Mouse (Mus musculus) megakaryocyte, adult 5-6 weeks (primary cell): Measurements from ENCODE around the gene Lrrc26. TPM values are rescaled to one million over a fixed set of nuclear protein-coding genes. Genes with fewer than 3 reads are reported as not detected.
"Not testable (repeated sequence)": the region's sequence is repeated elsewhere in the genome, so short reads cannot be mapped to it uniquely, and the experiment has no call there.

Source experiments
- ATAC-seq: 2 replicates; pipeline ENCODE4 v1.8.0; 2016; ENCODE audit warnings: mild to moderate bottlenecking, inconsistent platforms; ENCODE audit not compliant: poor library complexity, severe bottlenecking
- total RNA-seq, 2 experiments: library from RNA; stranded (forward) in 1 of 2; stranded (reverse) in 1 of 2; fragments of 153-499, 151-499 nt in 1 of 2; fragments of 221-1000, 200-1000 nt in 1 of 2; gene quantifications; 2 replicates each; pipeline versions ENCODE4 v1.2.3 to v1.2.4; 2015 to 2017

Gene Lrrc26
- total RNA-seq (2015) (not detected in 2 replicates), total RNA-seq (2017) (not detected in 2 replicates)

DNA sequence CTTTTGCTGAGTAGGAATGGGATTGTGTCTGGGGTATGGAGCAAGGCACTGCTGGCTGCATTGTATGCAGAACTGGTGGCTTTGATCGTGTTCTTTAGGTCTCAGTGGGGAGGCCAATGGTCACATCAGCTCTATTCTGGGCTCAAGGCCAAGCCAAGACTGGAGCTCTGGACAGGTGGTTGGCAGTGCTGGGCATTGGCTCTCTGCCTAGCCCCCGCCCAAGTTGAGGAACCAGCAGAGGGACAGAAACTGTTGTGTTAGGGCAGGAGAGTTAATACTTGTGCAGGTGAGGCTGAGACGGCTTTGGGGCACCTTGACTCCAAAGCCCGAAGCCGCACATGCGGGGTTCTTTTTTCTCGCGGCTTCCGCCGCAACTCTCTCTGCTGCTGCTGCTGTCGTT is at the start of gene Lrrc26:
Gene Lrrc26 (plus strand): TSS at position 265 of the 400 bp plus-strand sequence.
- no peak for ATAC-seq

DNA sequence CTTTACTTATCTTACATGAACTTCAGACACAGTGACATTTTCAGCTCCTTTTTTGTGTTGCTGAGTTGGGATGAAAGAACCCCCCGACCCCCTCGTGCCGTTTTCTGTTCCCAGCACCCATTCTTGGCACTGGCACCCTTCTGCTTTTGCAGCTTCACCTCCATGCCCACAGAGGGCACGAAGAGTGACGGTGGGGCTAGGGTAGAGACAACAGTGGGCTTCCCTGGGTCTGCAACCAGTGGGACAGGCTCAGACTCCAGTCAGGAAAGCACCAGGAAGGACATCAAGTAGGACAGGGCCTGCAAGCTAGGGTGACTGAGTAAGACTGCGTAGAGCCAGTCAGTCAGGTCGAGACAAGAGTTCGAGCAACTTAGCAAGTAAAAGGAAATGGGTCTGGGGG is 49.4 kb upstream of the Lrrc26 start:
- ATAC-seq = no peak

DNA sequence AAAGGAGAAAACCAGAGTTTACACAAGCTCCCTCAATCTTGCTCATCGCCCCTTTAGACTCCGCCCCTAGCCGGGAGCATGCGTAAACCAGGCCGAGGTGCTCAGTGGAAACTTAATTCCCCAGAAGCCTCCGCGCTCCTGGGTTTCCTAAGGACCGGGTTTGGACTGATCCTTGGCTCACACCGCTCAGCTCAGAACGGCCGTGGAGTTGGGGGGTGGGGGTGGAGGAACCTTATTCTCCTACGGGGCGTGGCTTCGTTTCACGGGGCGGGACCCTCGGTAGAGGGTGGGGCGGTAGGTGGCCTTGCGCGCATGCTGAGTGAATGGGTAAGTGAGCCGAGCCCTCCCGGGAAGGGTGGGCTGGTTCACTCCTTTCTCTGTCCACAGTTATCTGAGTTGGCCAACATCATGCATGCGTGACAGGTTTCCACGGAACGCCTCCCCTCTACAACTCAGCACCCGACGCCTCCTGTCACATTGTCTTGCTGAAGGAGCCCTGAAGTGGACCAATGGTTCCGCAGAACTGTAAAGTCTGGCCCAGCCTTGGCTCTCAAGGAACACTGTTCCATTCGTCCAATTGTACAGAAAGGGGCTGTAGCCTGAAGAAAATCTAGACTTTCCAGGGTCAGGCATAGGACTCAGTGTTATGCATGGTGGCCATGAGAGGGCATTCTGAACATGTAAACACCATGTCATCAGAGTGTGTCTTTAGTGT is 48.8 kb upstream of the Lrrc26 start:
- peak; percentile 51 for ATAC-seq

DNA sequence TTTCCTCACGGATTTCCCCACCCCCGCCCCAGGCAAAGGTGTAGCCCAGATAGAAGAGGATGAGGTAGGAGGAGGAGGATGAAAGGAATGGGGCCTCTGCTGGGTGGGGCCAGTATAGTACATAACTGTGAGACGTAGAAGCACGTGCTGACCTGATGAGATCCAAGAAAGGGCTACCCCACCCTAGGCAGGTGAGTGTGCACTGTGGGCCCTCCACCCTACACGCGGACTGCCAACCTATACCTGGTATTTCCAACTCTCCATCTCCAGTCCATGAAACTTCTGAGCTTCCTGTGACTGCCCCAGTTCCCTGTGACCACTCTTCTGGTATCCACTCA is 48.3 kb upstream of the Lrrc26 start:
- ATAC-seq = no peak

DNA sequence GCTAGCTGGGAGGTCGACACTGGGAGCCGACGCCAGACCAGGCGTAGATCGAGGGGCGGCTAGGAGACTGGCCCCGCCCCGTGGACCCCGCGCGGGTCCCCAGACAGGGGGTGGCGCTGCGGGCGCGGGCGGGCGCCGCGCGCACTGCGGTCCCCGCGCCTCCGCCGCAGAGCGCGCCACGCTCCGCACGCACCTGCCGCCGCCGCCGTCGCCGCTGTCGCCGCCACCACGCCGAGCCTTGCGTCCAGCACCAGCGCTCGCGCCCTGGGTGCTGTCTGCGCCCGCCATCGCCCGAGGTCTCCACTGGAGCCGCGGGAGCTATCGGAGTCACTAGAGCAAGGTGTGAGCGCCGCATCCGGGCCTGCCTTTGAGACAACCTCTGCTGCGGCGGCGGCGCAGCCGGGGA is 47.6 kb upstream of the Lrrc26 start, which contains the start of the genes Rnf208 and Cysrt1:
Gene Rnf208 (plus strand): TSS at position 155 of the 406 bp plus-strand sequence.
Gene Cysrt1 (minus strand): TSS at position 352 of the 406 bp plus-strand sequence.
- ATAC-seq = no peak

DNA sequence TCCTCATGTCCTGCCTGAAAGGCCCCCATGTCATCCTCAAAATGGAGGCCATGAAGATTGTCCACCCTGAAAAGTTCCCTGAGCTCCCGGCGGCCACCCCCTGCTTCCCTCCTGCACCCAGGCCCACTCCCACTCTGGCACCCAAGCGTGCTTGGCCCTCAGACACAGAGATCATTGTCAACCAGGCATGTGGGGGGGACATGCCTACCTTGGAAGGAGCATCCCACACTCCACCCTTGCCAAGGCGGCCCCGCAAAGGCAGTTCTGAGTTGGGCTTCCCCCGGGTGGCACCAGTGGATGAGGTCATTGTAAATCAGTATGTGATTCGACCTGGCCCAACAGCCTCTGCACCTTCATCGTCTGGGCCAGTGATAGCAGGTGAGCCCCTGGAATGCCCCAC is 46.4 kb upstream of the Lrrc26 start:
- ATAC-seq = no peak

DNA sequence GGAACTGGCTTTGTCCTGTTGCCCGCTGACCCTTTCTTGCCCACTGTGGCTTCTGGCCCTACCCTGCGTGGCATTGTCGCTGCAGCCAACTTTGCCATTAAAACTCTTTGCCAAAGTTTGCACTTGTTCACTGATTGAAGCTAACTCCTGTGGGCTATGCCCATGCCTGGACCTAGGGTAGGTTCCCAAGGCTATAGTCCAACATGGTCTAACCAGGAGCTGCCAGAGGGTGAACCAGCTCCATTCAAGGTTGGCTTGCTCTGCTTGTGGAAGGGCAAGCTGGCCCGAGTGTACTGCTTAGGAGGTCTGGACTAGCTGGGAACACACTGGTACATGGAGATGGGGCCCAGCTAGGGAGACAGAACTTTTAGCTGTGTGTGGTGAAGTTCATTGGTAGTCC is 45.6 kb upstream of the Lrrc26 start:
- ATAC-seq = no peak

DNA sequence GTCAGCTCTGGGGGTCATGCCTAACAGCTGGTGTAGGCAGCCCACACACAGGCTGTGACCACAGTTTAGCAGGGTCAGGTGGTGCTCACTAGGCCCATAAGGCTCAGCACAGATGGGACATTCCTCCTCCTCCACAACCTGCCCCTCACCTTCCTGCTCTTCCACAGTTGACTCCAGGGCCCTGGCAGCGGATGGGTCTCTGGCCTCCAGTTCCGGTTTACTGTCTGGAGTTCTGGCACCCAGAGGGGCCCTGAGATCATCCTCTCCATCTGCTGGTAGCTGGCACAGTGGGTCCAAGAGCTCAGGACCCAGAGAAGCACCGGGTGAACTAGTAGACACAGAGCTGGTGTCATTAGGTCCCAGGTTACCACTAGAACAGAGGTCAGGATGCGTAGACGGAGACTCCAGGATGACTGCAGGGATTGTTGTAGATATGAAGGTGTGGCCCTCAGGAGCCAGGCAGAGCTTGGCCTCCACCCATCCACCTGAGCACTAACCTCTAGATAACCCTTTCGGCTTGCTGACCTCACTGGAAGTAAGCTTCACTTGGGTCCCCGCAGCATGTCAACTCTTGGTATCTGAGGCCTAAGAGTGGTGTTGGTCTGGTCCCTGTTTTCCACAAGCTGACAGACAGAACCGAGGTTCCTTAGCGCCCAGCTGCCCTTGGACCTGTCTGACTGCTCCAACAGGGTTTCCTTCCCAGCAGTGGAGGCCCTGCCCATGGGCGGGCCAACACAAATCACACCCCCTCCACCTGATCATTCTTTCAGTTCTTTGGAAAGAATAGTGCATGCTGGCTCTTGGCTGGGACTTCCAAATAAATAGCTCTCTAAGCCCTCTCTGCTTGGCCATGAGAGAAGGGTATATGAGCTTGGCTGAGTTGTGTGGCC is 43.3 kb upstream of the Lrrc26 start, which contains the start of gene AL732309.1:
Gene AL732309.1 (minus strand): TSS at position 681 of the 890 bp plus-strand sequence.
- no peak for ATAC-seq

DNA sequence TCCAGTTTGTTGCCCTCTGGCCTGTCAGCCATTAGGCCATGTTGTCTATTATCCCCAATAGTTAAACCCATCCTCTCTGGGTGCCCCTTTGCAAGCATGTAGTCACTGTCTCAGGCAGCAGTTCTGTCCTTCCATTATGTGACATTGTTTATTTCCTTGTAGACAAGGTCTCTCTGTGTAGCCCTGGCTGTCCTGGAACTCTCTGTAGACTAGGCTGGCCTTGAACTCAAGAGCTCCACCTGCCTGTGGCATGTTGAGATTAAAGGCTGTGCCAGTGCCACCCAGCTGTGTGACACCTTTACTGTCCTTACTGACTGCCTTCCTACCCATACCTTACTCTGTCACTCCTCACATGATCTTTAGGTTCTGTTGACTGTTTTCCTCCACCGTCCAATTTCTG is 37.4 kb upstream of the Lrrc26 start:
- no peak for ATAC-seq

DNA sequence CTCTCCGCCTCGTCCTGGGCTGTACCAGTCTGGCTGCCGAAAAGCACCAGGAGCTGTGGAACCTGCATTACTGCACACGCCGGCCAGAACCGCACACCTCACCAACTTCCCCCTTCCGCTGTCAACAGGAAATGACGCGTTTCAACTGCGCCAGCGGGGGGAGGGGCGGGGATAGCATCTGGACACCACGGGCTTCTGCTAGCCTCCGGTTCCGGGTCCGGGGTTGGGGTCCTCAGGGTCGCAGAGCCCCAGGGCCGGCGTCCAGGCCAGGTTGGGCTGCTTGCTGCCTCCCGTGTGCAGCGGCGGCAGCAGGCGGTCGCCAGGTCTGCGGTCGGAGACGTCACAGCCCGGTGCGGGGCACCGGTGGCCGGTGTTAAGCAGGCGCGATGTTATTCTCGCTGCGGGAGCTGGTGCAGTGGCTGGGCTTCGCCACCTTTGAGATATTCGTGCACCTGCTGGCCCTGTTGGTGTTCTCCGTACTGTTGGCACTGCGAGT is 34.4 kb upstream of the Lrrc26 start, which contains the start of gene Tmem203:
Gene Tmem203 (plus strand): TSS at position 156 of the 496 bp plus-strand sequence.
- peak; percentile 97 for ATAC-seq

DNA sequence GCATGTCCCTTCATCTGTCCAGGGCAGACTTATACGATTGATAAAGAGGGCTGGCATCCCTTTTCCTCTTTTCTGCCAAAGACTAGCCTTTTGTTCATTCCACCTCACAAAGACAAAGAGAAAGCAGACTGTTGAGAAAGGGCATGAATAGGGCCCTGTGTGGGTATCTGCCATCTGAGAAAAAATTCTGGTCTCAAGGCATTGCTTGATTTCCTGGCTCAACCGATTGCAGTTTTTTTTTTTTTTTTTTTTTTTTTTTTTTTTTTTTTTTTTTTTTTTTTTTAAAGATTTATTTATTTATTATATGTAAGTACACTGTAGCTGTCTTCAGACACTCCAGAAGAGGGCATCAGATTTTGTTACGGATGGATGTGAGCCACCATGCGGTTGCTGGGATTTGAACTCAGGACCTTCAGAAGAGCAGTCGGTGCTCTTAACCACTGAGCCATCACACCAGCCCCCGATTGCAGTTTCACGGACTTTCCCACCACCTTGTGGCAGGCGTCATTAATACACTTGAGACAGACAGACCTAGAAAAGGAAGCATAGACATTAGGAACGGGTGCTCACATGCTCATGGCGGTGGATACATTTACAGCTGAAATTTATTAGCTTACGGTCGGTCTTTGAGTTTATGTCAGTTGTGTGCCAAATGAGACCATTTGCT is 33.1 kb upstream of the Lrrc26 start:
- ATAC-seq = not testable (repeated sequence)

DNA sequence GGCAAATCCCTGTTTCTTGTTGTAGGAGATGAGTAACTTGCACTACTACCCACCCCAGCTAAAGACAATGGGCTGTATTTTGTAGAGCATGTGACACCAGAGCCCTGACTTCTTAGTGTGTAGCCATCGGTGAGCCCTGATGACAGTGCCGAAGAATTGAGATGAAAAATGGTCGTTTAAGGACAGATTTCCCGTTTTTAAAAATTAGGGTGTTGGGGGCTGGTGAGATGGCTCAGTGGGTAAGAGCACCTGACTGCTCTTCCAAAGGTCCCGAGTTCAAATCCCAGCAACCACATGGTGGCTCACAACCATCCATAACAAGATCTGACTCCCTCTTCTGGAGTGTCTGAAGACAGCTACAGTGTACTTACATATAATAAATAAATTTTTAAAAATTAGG is 32.5 kb upstream of the Lrrc26 start:
- not testable (repeated sequence) for ATAC-seq

DNA sequence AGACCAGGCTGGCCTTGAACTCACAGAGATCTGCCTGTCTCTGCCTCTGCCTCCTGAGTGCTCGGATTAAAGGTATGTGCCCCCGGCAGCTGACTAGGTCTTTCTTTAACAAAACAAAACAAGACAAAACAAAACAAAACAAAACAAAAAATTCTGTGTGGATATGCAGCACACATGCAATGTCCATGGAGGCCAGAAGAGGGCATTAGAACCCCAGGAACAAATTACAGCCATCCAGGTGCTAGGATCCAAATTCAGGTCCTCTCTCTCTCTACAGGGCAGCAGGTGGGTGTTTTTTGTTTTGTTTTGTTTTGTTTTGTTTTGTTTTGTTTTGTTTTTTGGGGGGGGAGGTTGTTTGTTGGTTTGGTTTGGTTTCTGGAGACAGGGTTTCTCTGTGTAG is 30.8 kb upstream of the Lrrc26 start:
- ATAC-seq = no peak

DNA sequence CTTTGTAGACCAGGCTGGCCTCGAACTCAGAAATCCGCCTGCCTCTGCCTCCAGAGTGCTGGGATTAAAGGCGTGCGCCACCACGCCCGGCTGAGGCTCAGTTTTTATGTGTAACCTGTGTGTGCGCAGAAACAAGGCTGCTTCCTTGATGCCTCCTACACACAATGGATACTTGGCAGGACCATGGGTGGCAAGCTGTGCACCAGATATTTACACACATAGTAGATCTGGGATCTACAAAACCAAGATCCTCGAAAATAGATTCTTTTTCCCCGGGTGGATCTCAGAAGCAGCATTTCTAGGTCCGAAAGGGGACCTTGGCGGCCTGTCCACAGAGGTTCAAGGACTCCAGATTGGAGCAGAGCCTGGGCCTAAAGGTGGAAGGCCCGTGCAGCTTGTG is 27.8 kb upstream of the Lrrc26 start:
- ATAC-seq = no peak

DNA sequence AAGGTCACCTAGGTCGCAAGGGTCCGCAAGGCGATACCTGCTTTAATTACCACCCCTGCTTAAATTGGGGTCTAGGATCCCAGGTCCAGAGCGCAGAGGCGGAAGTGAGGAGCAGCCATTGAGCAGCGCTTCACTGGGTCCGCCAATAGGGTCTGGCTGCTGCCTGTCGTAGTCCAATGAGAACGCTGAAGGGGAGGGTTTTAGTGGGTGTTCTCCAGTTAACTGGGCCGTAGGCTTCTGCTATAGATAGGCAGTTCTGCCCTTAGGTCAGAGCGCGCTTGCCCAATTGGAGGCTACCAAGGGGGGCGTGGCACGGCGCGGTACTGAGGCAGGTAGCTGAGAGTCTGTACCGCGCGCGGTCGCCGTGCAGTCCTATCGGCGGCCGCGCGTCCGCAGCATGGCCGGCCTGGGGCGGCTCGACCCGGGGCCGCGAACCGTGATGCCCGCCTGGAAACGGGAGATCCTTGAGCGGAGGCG is 27.4 kb upstream of the Lrrc26 start, which contains the start of gene Tprn:
Gene Tprn (plus strand): TSS at position 328 of the 477 bp plus-strand sequence.
- peak; percentile 96 for ATAC-seq

DNA sequence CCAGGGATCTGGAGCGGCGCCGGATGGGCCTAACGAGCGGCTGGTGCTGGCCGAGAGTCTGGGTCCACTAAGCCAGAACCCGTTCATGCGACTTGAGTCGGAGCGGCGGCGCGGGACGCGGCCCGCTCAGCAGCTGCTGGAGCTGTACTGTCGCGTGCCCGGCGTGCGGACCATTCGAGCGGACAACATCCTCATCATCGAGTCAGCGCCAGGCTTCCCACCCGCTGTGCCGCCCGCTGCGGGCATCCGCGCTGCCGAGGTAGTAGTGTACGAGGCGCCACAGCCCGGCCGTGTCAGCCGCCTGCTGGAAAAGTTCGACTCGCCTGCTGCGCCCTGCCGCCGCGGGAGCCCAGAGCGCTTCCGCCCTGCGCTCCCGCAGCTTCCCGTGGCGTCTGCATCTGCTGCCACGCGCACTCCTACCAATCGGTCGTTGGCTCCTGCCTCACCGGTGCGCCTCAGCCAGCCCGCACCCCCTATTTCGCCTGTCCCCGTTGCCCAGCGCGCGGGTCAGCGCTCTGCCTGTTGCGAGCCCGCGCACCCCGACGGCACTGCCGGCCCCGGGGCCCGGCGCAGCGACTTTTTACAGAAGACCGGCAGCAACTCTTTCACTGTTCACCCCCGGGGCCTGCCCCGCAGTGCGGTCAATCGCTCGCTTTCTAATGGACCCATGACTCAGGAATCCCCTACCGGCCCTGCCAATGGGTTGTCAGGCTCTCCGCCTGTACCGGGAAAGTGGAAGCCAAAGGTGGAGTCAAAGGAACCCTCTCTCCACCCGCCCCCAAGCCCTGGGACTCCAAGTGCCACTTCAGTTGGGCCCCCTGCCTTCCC is 26.7 kb upstream of the Lrrc26 start:
- peak; percentile 14; the same call in 1 of the 2 replicates for ATAC-seq

DNA sequence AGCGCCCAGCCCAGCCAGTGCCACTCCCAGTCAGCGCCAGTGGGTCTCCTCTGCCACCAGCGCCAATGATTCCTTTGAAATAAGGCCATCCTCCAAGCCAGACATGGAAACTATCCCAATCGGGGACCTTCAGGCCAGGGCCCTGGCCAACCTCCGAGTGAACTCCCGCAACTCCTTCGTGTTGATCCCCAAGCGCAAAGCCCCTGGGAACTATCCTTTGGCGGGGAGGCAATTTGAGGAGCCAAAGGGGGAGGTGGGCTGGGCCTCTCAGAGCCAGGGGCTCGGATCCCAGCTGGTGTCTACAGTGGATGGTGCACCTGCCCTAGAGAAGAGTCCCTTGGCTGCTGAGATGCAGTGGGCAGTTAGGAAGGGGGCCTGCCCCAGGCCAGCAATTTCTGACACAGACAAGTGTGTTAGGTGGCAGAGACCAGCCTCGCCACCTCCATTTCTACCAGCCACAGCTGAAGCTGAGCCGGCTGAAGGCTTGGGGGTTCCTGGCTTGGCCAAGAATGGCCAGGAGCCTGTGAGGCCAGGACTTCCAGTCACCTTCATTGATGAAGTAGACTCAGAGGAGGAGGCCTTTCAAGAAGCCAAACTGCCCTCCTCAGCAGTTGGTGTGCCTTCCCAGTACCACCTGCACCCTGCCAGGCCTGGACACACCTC is 26.0 kb upstream of the Lrrc26 start:
- ATAC-seq = no peak

DNA sequence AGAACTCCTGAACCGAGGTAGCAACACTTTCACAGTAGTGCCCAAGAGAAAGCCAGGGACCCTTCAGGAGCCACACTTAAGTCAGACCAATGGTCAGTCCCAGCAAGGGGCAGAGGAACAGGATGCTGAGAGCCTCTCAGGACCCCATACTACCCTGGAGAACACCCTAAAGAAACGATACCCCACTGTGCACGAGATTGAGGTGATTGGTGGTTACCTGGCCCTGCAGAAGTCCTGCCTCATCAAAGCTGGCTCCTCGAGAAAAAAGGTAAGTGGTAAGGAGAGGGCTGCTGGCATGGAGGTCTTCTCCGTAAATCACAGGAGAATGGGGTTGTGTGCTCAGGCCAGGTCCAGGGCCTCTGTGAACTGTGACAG is 25.4 kb upstream of the Lrrc26 start:
- ATAC-seq = no peak

DNA sequence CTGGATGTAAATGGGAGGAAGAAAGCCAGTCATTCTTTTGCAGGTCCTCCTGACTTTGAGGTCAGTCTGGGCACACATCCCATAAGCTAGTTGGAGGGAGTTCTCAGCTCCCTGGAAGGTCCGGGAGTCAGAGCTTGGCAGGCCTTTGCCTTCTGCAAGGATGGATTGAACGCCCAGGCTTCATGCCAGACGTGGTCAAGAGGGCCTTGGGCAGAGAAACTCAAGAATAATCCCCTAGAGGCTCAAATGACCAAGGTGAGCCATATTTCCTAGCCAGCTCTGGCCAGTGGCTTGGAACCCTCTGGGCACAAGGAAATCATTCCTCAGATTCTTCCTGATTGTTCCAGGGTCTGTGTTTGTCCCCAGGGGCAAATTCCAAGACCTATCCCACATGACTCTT is 24.9 kb upstream of the Lrrc26 start:
- ATAC-seq = no peak
